In the genomic region with DNA sequence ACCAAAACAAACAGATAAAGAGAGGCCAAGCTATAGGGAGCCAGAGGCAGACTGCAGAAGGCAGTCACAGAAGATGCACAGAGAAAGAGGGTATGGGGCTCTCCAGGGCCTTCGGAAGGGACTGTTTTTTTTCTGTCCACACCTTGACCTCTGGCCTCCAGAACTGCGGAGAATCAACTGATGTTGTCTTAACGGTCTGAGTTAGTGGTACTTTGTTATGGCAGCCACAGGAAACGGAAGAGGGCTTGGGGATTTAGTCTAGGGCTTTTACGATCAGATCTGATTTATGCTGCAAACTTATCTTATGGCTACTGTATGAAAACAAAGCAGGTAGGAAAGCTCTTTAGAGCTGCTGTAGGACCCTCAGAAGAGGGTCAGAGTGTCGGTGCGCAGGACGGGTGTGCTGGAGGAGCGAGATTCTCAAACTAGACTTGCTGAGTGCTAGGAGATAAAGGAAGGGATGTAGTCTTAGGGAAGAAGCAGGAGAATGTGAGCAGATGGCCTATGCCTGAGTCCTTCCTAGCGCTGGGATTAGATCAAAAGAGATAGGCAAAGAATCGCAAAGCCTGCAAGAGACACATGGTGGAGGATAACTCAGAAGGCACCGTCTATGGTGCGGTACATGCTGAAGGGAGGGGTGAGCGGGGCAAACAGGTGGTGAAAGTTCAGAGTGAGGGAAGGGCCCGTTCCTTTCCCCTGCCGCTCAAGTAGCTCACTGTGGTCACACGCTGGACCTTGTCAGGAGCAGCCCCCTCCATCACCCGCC, we compare ENCODE assay signal across 11 mouse cellular contexts. TPM values are rescaled to one million over a fixed set of nuclear protein-coding genes. Genes with fewer than 3 reads are reported as not detected.
DNase-seq lines count a peak whose midpoint lies in the region; ATAC-seq lines count a peak whose summit lies in the region.
"Had no signal": no experiment of that assay in that cellular context is flagged by ENCODE, and none has a peak within 500 bp of the region (broad histone marks: within the 10 kb centered on the region; RNA-seq: fewer than 3 reads in every experiment).

No protein-coding gene starts in this region.

- H3K9me3 ChIP-seq in liver, embryonic 12.5 days (replicated peaks), result no peaks in the 10 kb centered on the region
- H3K9me3 ChIP-seq in neural tube, embryonic 12.5 days, result no peaks in the 10 kb centered on the region
- H3K9me3 ChIP-seq: liver, embryonic 13.5 days had no signal

- H3K4me1 ChIP-seq in liver, embryonic 12.5 days, result peaks cover 22% of the 10 kb centered on the region
- H3K4me1 ChIP-seq in neural tube, embryonic 12.5 days, result peaks cover 3% of the 10 kb centered on the region; the same call in 1 of the 2 replicates

- WGBS in liver, embryonic 12.5 days (ENCODE audit: insufficient replicate concordance), result 51% methylated on average over 18 of the region's 18 CpGs
- WGBS in neural tube, embryonic 12.5 days, result 52% methylated on average over 18 of the region's 18 CpGs

- peaks cover 7% of the 10 kb centered on the region for H3K36me3 ChIP-seq in liver, embryonic 12.5 days
- H3K36me3 ChIP-seq in neural tube, embryonic 12.5 days, result peaks cover 9% of the 10 kb centered on the region; the same call in 1 of the 2 replicates
- H3K36me3 ChIP-seq: liver, embryonic 13.5 days had no signal

- no peak overlapping the region for H3K4me3 ChIP-seq in liver, embryonic 12.5 days
- no peak overlapping the region for H3K4me3 ChIP-seq in neural tube, embryonic 12.5 days
- H3K4me3 ChIP-seq: liver, embryonic 13.5 days had no signal

- H3K9ac ChIP-seq in liver, embryonic 12.5 days, result no peak overlapping the region
- H3K9ac ChIP-seq in neural tube, embryonic 12.5 days, result no peak overlapping the region
- H3K9ac ChIP-seq: liver, embryonic 13.5 days had no signal

- DNase-seq in heart, adult 11 months, result peak; percentile 52
- DNase-seq in heart, postnatal 36 days, result no peak
- no peak for DNase-seq in liver
- DNase-seq in embryo, embryonic 10.5 days (ENCODE audit: low spot score), result peak; percentile 73
- DNase-seq in left cerebral cortex, postnatal 14 days (ENCODE audit: low spot score in 2 of 2), result no peak
- DNase-seq: cerebellum, adult 2 months; kidney, adult 8-10 months; liver, embryonic 13.5 days had no signal

- 0 out of 2 replicates have a peak, but pooled peaks have one; percentile 36 for ATAC-seq in liver, embryonic 12.5 days
- ATAC-seq in neural tube, embryonic 12.5 days (ENCODE audit: low FRiP score, low read depth), result no peak
- ATAC-seq in inflammation-experienced regulatory T-cells, adult 6 months, result no peak

- H3K27ac ChIP-seq in liver, embryonic 12.5 days, result no peak overlapping the region
- no peak overlapping the region for H3K27ac ChIP-seq in neural tube, embryonic 12.5 days
- H3K27ac ChIP-seq: liver, embryonic 13.5 days had no signal

- no peaks in the 10 kb centered on the region for H3K27me3 ChIP-seq in liver, embryonic 12.5 days (replicated peaks)
- H3K27me3 ChIP-seq in neural tube, embryonic 12.5 days (replicated peaks), result no peaks in the 10 kb centered on the region
- H3K27me3 ChIP-seq: liver, embryonic 13.5 days had no signal

- H3K4me2 ChIP-seq in liver, embryonic 12.5 days, result no peak overlapping the region
- H3K4me2 ChIP-seq in neural tube, embryonic 12.5 days (replicated peaks), result 0 out of 2 replicates have a peak overlapping the region, but pooled peaks have one; percentile 7
- H3K4me2 ChIP-seq: liver, embryonic 13.5 days had no signal

- intact Hi-C loops in heart, postnatal 36 days (cut with DNase I), result no loop called here
- intact Hi-C loops in left cerebral cortex, postnatal 14 days (cut with DNase I), result no loop called here

RNA-seq across cellular contexts. Expression of gene Galnt4, which starts 7.7 kb away (rescaled TPM):
- total RNA-seq in heart, postnatal 36 days (2021), result 1 to 10 TPM; 3.1 to 3.4 TPM
- polyA plus RNA-seq in liver, embryonic 12.5 days (2016; fragmentation: Nextera tagmentation; extraction: Ambion mirVana), result 4.2 and 4.5 TPM in 2 replicates
- 4.6 and 5.0 TPM in 2 replicates for polyA plus RNA-seq in neural tube, embryonic 12.5 days (2016; fragmentation: Nextera tagmentation; extraction: Ambion mirVana)
- 1 to 10 TPM; 2.6 to 3.4 (median 3.4) TPM for polyA plus RNA-seq in inflammation-experienced regulatory T-cells, adult 6 months (2017; shearing (Covaris generic))
- total RNA-seq in left cerebral cortex, postnatal 14 days (2021), result 1 to 10 TPM; 2.9 to 3.7 TPM

RNA-seq across cellular contexts. Expression of gene Poc1b, which starts 8.8 kb away (rescaled TPM):
- total RNA-seq in heart, postnatal 36 days (2021), result 1 to 10 TPM; 4.9 to 7.2 TPM
- polyA plus RNA-seq in liver, embryonic 12.5 days (2016; fragmentation: Nextera tagmentation; extraction: Ambion mirVana), result 8.5 and 8.7 TPM in 2 replicates
- 17.7 and 21.9 TPM in 2 replicates for polyA plus RNA-seq in neural tube, embryonic 12.5 days (2016; fragmentation: Nextera tagmentation; extraction: Ambion mirVana)
- polyA plus RNA-seq in inflammation-experienced regulatory T-cells, adult 6 months (2017; shearing (Covaris generic)), result 10 to 100 TPM in 1 of 3 experiments, 1 to 10 TPM in 2; 6.8 to 10.9 (median 7.9) TPM
- total RNA-seq in left cerebral cortex, postnatal 14 days (2021), result 1 to 10 TPM; 5.7 to 7.4 TPM

RNA-seq across cellular contexts. Expression of gene Phxr2, which starts 10.5 kb away (rescaled TPM):
- not detected for total RNA-seq in heart, postnatal 36 days (2021)
- polyA plus RNA-seq in liver, embryonic 12.5 days (2016; fragmentation: Nextera tagmentation; extraction: Ambion mirVana), result not detected in 2 replicates
- polyA plus RNA-seq in neural tube, embryonic 12.5 days (2016; fragmentation: Nextera tagmentation; extraction: Ambion mirVana), result 0.16 TPM in 1 of 2 replicates, not detected in the other
- polyA plus RNA-seq in inflammation-experienced regulatory T-cells, adult 6 months (2017; shearing (Covaris generic)), result not detected
- not detected for total RNA-seq in left cerebral cortex, postnatal 14 days (2021)
- polyA plus RNA-seq: cerebellum, adult 2 months; liver, embryonic 13.5 days had no signal

Comparison
In these comparisons a context has a peak if more than half of its experiments do, and no peak if none do; other contexts are left out.
1. DNase-seq: peak in heart, adult 11 months (single experiment) and embryo, embryonic 10.5 days (single experiment); none in heart, postnatal 36 days (0 of 2), liver (single experiment) and left cerebral cortex, postnatal 14 days (0 of 2).